Mouse (Mus musculus): ENCODE measurements around the gene Ccer2. TPM values are rescaled to one million over a fixed set of nuclear protein-coding genes. Genes with fewer than 3 reads are reported as not detected.

The Ccer2 gene
- polyA plus RNA-seq, 1 experiment from 2014 or later: 128 TPM

- peaks cover under 1% of the 10 kb centered on the region for H3K4me1 ChIP-seq
- ATAC-seq (ENCODE audit: insufficient number of reproducible peaks, low FRiP score, low TSS enrichment, low read depth): no peak
- H3K4me3 ChIP-seq (replicated peaks): no peak overlapping the region
- 73% methylated on average over 7 of the region's 7 CpGs for WGBS
- H3K4me2 ChIP-seq (replicated peaks): no peak overlapping the region
- no peak overlapping the region; the same call in 1 of the 2 replicates for H3K27ac ChIP-seq (replicated peaks)
- H3K27me3 ChIP-seq: no peaks in the 10 kb centered on the region
- no peak overlapping the region for H3K9ac ChIP-seq
- H3K9me3 ChIP-seq (replicated peaks): no peaks in the 10 kb centered on the region
- H3K36me3 ChIP-seq: peaks cover 28% of the 10 kb centered on the region; the same call in 1 of the 2 replicates
These were observed 19.2 kb downstream of the Ccer2 start for GRCm38 (mm10) chr7:28775129-28775528.

- no peak overlapping the region for H3K9ac ChIP-seq
- peaks cover 18% of the 10 kb centered on the region for H3K4me1 ChIP-seq
- peaks cover 19% of the 10 kb centered on the region for H3K36me3 ChIP-seq
- no peak overlapping the region for H3K27ac ChIP-seq (replicated peaks)
- H3K27me3 ChIP-seq: no peaks in the 10 kb centered on the region
- no peaks in the 10 kb centered on the region for H3K9me3 ChIP-seq (replicated peaks)
- WGBS: 82% methylated on average over 9 of the region's 9 CpGs
- ATAC-seq (ENCODE audit: insufficient number of reproducible peaks, low FRiP score, low TSS enrichment, low read depth): no peak
- no peak overlapping the region for H3K4me2 ChIP-seq (replicated peaks)
- H3K4me3 ChIP-seq (replicated peaks): no peak overlapping the region
These were observed 22.9 kb downstream of the Ccer2 start for GRCm38 (mm10) chr7:28778825-28779224.

GRCm38 (mm10) chr7:28780067-28780658, 24.2 kb downstream of the Ccer2 start:
- peak; percentile 66 for ATAC-seq (ENCODE audit: insufficient number of reproducible peaks, low FRiP score, low TSS enrichment, low read depth)
- Histone ChIP-seq H3K36me3 (peaks cover 19% of the 10 kb centered on the region), H3K27me3 (no peaks in the 10 kb centered on the region), H3K4me3 (replicated peaks) (no peak overlapping the region), H3K4me2 (replicated peaks) (no peak overlapping the region), H3K27ac (replicated peaks) (peak overlapping the region; percentile 84), H3K9me3 (replicated peaks) (no peaks in the 10 kb centered on the region), H3K9ac (no peak overlapping the region), H3K4me1 (peaks cover 21% of the 10 kb centered on the region)
- 40% methylated on average over 6 of the region's 6 CpGs for WGBS

- Histone ChIP-seq H3K36me3 (peaks cover 25% of the 10 kb centered on the region), H3K27ac (replicated peaks) (peak overlapping the region; percentile 84), H3K9me3 (replicated peaks) (no peaks in the 10 kb centered on the region), H3K9ac (no peak overlapping the region), H3K27me3 (no peaks in the 10 kb centered on the region), H3K4me1 (peaks cover 21% of the 10 kb centered on the region), H3K4me3 (replicated peaks) (no peak overlapping the region), H3K4me2 (replicated peaks) (no peak overlapping the region)
- WGBS: 68% methylated on average over 7 of the region's 7 CpGs
- no peak for ATAC-seq (ENCODE audit: insufficient number of reproducible peaks, low FRiP score, low TSS enrichment, low read depth)
These were observed 24.9 kb downstream of the Ccer2 start for GRCm38 (mm10) chr7:28780857-28781256.

GRCm38 (mm10) chr7:28781261-28781663, 25.3 kb downstream of the Ccer2 start:
- ATAC-seq (ENCODE audit: insufficient number of reproducible peaks, low FRiP score, low TSS enrichment, low read depth): no peak
- peaks cover 21% of the 10 kb centered on the region for H3K4me1 ChIP-seq
- H3K36me3 ChIP-seq: peaks cover 30% of the 10 kb centered on the region
- H3K4me3 ChIP-seq (replicated peaks): no peak overlapping the region
- no peaks in the 10 kb centered on the region for H3K9me3 ChIP-seq (replicated peaks)
- no peak overlapping the region for H3K4me2 ChIP-seq (replicated peaks)
- H3K27ac ChIP-seq (replicated peaks): peak overlapping the region; percentile 84; the same call in 1 of the 2 replicates
- WGBS: 83% methylated on average over 8 of the region's 8 CpGs
- H3K9ac ChIP-seq: no peak overlapping the region
- no peaks in the 10 kb centered on the region for H3K27me3 ChIP-seq

- no peak for ATAC-seq (ENCODE audit: insufficient number of reproducible peaks, low FRiP score, low TSS enrichment, low read depth)
- Histone ChIP-seq H3K27ac (replicated peaks) (no peak overlapping the region), H3K4me1 (peaks cover 44% of the 10 kb centered on the region), H3K27me3 (no peaks in the 10 kb centered on the region), H3K4me2 (replicated peaks) (no peak overlapping the region), H3K9ac (no peak overlapping the region), H3K4me3 (replicated peaks) (no peak overlapping the region), H3K9me3 (replicated peaks) (no peaks in the 10 kb centered on the region), H3K36me3 (peaks cover 23% of the 10 kb centered on the region)
- 76% methylated on average over 5 of the region's 5 CpGs for WGBS
These were observed 29.2 kb downstream of the Ccer2 start for GRCm38 (mm10) chr7:28785161-28785560.

GRCm38 (mm10) chr7:28787884-28788283, 31.9 kb downstream of the Ccer2 start:
- 91% methylated on average over 9 of the region's 9 CpGs for WGBS
- Histone ChIP-seq H3K4me2 (replicated peaks) (no peak overlapping the region), H3K27ac (replicated peaks) (no peak overlapping the region), H3K4me1 (peaks cover 32% of the 10 kb centered on the region), H3K27me3 (no peaks in the 10 kb centered on the region), H3K9ac (no peak overlapping the region), H3K36me3 (peaks cover 23% of the 10 kb centered on the region), H3K4me3 (replicated peaks) (no peak overlapping the region), H3K9me3 (replicated peaks) (no peaks in the 10 kb centered on the region)
- no peak for ATAC-seq (ENCODE audit: insufficient number of reproducible peaks, low FRiP score, low TSS enrichment, low read depth)

GRCm38 (mm10) chr7:28788307-28789195, 32.6 kb downstream of the Ccer2 start, which contains the start of gene Rinl:
Gene Rinl, plus strand, starts transcription at chr7:28788969.
- Histone ChIP-seq H3K4me1 (peaks cover 32% of the 10 kb centered on the region), H3K4me3 (replicated peaks) (no peak within 1 kb of the TSS), H3K36me3 (peaks cover 23% of the 10 kb centered on the region), H3K9me3 (replicated peaks) (no peaks in the 10 kb centered on the region), H3K4me2 (replicated peaks) (no peak within 1 kb of the TSS), H3K27ac (replicated peaks) (peak within 1 kb of the TSS; percentile 35), H3K27me3 (no peaks in the 10 kb centered on the region), H3K9ac (no peak within 1 kb of the TSS)
- ATAC-seq (ENCODE audit: insufficient number of reproducible peaks, low FRiP score, low TSS enrichment, low read depth): no peak
- 43% methylated on average over 5 of the region's 5 CpGs for WGBS

- ATAC-seq (ENCODE audit: insufficient number of reproducible peaks, low FRiP score, low TSS enrichment, low read depth): no peak
- no peak overlapping the region for H3K4me3 ChIP-seq (replicated peaks)
- H3K27me3 ChIP-seq: no peaks in the 10 kb centered on the region
- WGBS: 43% methylated on average over 3 of the region's 3 CpGs
- no peak overlapping the region for H3K4me2 ChIP-seq (replicated peaks)
- H3K9me3 ChIP-seq (replicated peaks): no peaks in the 10 kb centered on the region
- peaks cover 19% of the 10 kb centered on the region for H3K36me3 ChIP-seq
- peaks cover 32% of the 10 kb centered on the region for H3K4me1 ChIP-seq
- H3K9ac ChIP-seq: no peak overlapping the region
- peak overlapping the region; percentile 35 for H3K27ac ChIP-seq (replicated peaks)
These were observed 33.3 kb downstream of the Ccer2 start for GRCm38 (mm10) chr7:28789235-28789634.

- Histone ChIP-seq H3K27ac (replicated peaks) (peak overlapping the region; percentile 35; the same call in 1 of the 2 replicates), H3K9ac (no peak overlapping the region), H3K9me3 (replicated peaks) (no peaks in the 10 kb centered on the region), H3K4me2 (replicated peaks) (no peak overlapping the region), H3K4me1 (peaks cover 29% of the 10 kb centered on the region), H3K27me3 (no peaks in the 10 kb centered on the region), H3K36me3 (peaks cover 17% of the 10 kb centered on the region), H3K4me3 (replicated peaks) (no peak overlapping the region)
- ATAC-seq (ENCODE audit: insufficient number of reproducible peaks, low FRiP score, low TSS enrichment, low read depth): no peak
- 46% methylated on average over 8 of the region's 8 CpGs for WGBS
These were observed 34.3 kb downstream of the Ccer2 start for GRCm38 (mm10) chr7:28790066-28790806.

- H3K36me3 ChIP-seq: peaks cover 5% of the 10 kb centered on the region
- H3K4me3 ChIP-seq (replicated peaks): no peak overlapping the region
- no peak for ATAC-seq (ENCODE audit: insufficient number of reproducible peaks, low FRiP score, low TSS enrichment, low read depth)
These were observed 35.7 kb downstream of the Ccer2 start for GRCm38 (mm10) chr7:28791706-28792105.

More at GRCm38 (mm10) chr7:28791706-28792105, 35.7 kb downstream of the Ccer2 start:
- H3K4me1 ChIP-seq: peaks cover 33% of the 10 kb centered on the region
- no peak overlapping the region for H3K9ac ChIP-seq
- H3K4me2 ChIP-seq (replicated peaks): no peak overlapping the region
- H3K27ac ChIP-seq (replicated peaks): no peak overlapping the region
- no peaks in the 10 kb centered on the region for H3K9me3 ChIP-seq (replicated peaks)
- H3K27me3 ChIP-seq: no peaks in the 10 kb centered on the region
